In genomic region chr16:33581661-33582099, GRCm38 (mm10) we compare ENCODE assay signal across 9 mouse cellular contexts.
A peak's percentile ranks its signal among the peaks of the same experiment; 100 is the strongest.
DNase-seq lines count a peak whose midpoint lies in the region; ATAC-seq lines count a peak whose summit lies in the region.
"Had no signal": no experiment of that assay in that cellular context is flagged by ENCODE, and none has a peak within 500 bp of the region (broad histone marks: within the 10 kb centered on the region; RNA-seq: fewer than 3 reads in every experiment).

No protein-coding gene starts in this region.

- no peak overlapping the region for H3K4me3 ChIP-seq in liver, embryonic 11.5 days (ENCODE audit: low read depth, low read length)
- no peak overlapping the region for H3K4me3 ChIP-seq in kidney, embryonic 16.5 days (ENCODE audit: low read length)
- no peak overlapping the region for H3K4me3 ChIP-seq in neural tube, embryonic 15.5 days (replicated peaks)
- H3K4me3 ChIP-seq: liver, embryonic 15.5 days had no signal

- H3K9ac ChIP-seq in liver, embryonic 11.5 days (ENCODE audit: low read depth, low read length) = no peak overlapping the region
- no peak overlapping the region for H3K9ac ChIP-seq in kidney, embryonic 16.5 days (replicated peaks; ENCODE audit: low read length)
- no peak overlapping the region for H3K9ac ChIP-seq in neural tube, embryonic 15.5 days (replicated peaks)
- H3K9ac ChIP-seq: liver, embryonic 15.5 days had no signal

- WGBS in liver, embryonic 11.5 days = 37% methylated on average over 4 of the region's 4 CpGs
- 25% methylated on average over 4 of the region's 4 CpGs for WGBS in kidney, embryonic 16.5 days
- 64% methylated on average over 4 of the region's 4 CpGs for WGBS in neural tube, embryonic 15.5 days

- H3K27ac ChIP-seq in liver, embryonic 11.5 days (ENCODE audit: low read depth, low read length) = peak overlapping the region; percentile 11
- peak overlapping the region; percentile 95 for H3K27ac ChIP-seq in kidney, embryonic 16.5 days (ENCODE audit: low read length)
- H3K27ac ChIP-seq in neural tube, embryonic 15.5 days (replicated peaks) = peak overlapping the region; percentile 48; the same call in 1 of the 2 replicates

- ATAC-seq in liver, embryonic 11.5 days (replicated peaks; ENCODE audit: low FRiP score) = 0 out of 2 replicates have a peak, but pooled peaks have one; percentile 23
- ATAC-seq in kidney, embryonic 16.5 days (ENCODE audit: low FRiP score, low TSS enrichment) = peak; percentile 46
- no peak for ATAC-seq in neural tube, embryonic 15.5 days (ENCODE audit: low FRiP score)

- no peaks in the 10 kb centered on the region for H3K36me3 ChIP-seq in liver, embryonic 11.5 days (ENCODE audit: control insufficient read depth, insufficient read depth, low read length)
- no peaks in the 10 kb centered on the region for H3K36me3 ChIP-seq in kidney, embryonic 16.5 days (ENCODE audit: insufficient read depth, low read length)
- H3K36me3 ChIP-seq in neural tube, embryonic 15.5 days = no peaks in the 10 kb centered on the region
- H3K36me3 ChIP-seq: liver, embryonic 15.5 days had no signal

- H3K9me3 ChIP-seq in liver, embryonic 11.5 days (ENCODE audit: control insufficient read depth, low read length) = no peaks in the 10 kb centered on the region
- no peaks in the 10 kb centered on the region for H3K9me3 ChIP-seq in kidney, embryonic 16.5 days (ENCODE audit: low read length)
- no peaks in the 10 kb centered on the region for H3K9me3 ChIP-seq in neural tube, embryonic 15.5 days (replicated peaks)
- H3K9me3 ChIP-seq: liver, embryonic 15.5 days had no signal

- no peak overlapping the region for H3K4me2 ChIP-seq in liver, embryonic 11.5 days
- H3K4me2 ChIP-seq in kidney, embryonic 16.5 days (replicated peaks; ENCODE audit: low read depth, low read length) = no peak overlapping the region
- H3K4me2 ChIP-seq in neural tube, embryonic 15.5 days = no peak overlapping the region
- H3K4me2 ChIP-seq: liver, embryonic 15.5 days had no signal

- peaks cover 13% of the 10 kb centered on the region for H3K4me1 ChIP-seq in liver, embryonic 11.5 days (replicated peaks; ENCODE audit: control insufficient read depth, insufficient read depth, low read length)
- H3K4me1 ChIP-seq in kidney, embryonic 16.5 days (ENCODE audit: insufficient read depth, low read length) = peaks cover 63% of the 10 kb centered on the region
- peaks cover 30% of the 10 kb centered on the region for H3K4me1 ChIP-seq in neural tube, embryonic 15.5 days

- no peak for DNase-seq in liver, embryonic 11.5 days (ENCODE audit: low spot score)
- DNase-seq in liver = no peak
- peak; percentile 88 to 89 for DNase-seq in heart, adult 9 months (ENCODE audit: low spot score in 2 of 2)
- DNase-seq in cerebellum, adult 9-10 months = no peak
- no peak for DNase-seq in spleen, postnatal 10 days (ENCODE audit: low spot score in 2 of 2)
- no peak for DNase-seq in spleen, postnatal 14 days (ENCODE audit: low spot score in 2 of 2)

- 0 out of 2 replicates have a peak, but pooled peaks cover 1% of the 10 kb centered on the region for H3K27me3 ChIP-seq in liver, embryonic 11.5 days (replicated peaks; ENCODE audit: control insufficient read depth, insufficient read depth, low read length)
- H3K27me3 ChIP-seq in kidney, embryonic 16.5 days (ENCODE audit: insufficient read depth, low read length) = no peaks in the 10 kb centered on the region
- H3K27me3 ChIP-seq in neural tube, embryonic 15.5 days (replicated peaks) = no peaks in the 10 kb centered on the region

Comparison
In these comparisons a context has a peak if more than half of its experiments do, and no peak if none do; other contexts are left out.
1. DNase-seq: peak in heart, adult 9 months (2 of 2); none in liver, embryonic 11.5 days (single experiment), liver (single experiment), cerebellum, adult 9-10 months (single experiment), spleen, postnatal 10 days (0 of 2) and spleen, postnatal 14 days (0 of 2).
2. H3K27ac ChIP-seq: peak in every context shown above with its lines; median percentile 95 in kidney, embryonic 16.5 days; 48 in neural tube, embryonic 15.5 days; 11 in liver, embryonic 11.5 days.